Mouse (Mus musculus): ENCODE measurements at regions not wholly inside any gene's neighbourhood (a gene's known extent, or its start where the extent isn't known, plus 50 kb on each side); places are given as distances from the start of the nearest gene placed in this dataset.
A peak's percentile ranks its signal among the peaks of the same experiment; 100 is the strongest.

- DNase-seq (ENCODE audit: low read depth), result no peak
Observed at GRCm38 (mm10) chr10:23480474-23480873, 129.9 kb upstream of the Eya4 start.

GRCm38 (mm10) chr10:23478902-23479301 lies 128.3 kb upstream of the Eya4 start:
- no peak for DNase-seq (ENCODE audit: low read depth)

GRCm38 (mm10) chr10:23477104-23477503 lies 126.5 kb upstream of the Eya4 start:
- DNase-seq (ENCODE audit: low read depth), result no peak

- DNase-seq (ENCODE audit: low read depth), result peak; percentile 2
Observed at GRCm38 (mm10) chr10:23450997-23451396, 100.4 kb upstream of the Eya4 start.

- no peak for DNase-seq (ENCODE audit: low read depth)
Observed at GRCm38 (mm10) chr10:23450647-23450979, 100.0 kb upstream of the Eya4 start.

GRCm38 (mm10) chr10:23449860-23450646 lies 99.5 kb upstream of the Eya4 start:
- DNase-seq (ENCODE audit: low read depth), result no peak

- no peak for DNase-seq (ENCODE audit: low read depth)
Observed at GRCm38 (mm10) chr10:23448976-23449859, 98.6 kb upstream of the Eya4 start.

- no peak for DNase-seq (ENCODE audit: low read depth)
Observed at GRCm38 (mm10) chr10:23430376-23430775, 79.8 kb upstream of the Eya4 start.

GRCm38 (mm10) chr10:23413794-23414518 lies 63.4 kb upstream of the Eya4 start:
- DNase-seq (ENCODE audit: low read depth), result no peak

GRCm38 (mm10) chr10:23403351-23403938 lies 52.9 kb upstream of the Eya4 start:
- DNase-seq (ENCODE audit: low read depth), result peak; percentile 19

Data from 416B (cell line).